Mouse (Mus musculus) C2C12 (cell line): ENCODE measurements around the gene Pdzd2. TPM values are rescaled to one million over a fixed set of nuclear protein-coding genes. Genes with fewer than 3 reads are reported as not detected.

Experiments used
- H3K27me3 ChIP-seq: one replicate; pipeline ENCODE4 v1.6.1; 2011; ENCODE audit not compliant: control insufficient read depth, insufficient read depth, insufficient read length
- H3K36me3 ChIP-seq: one replicate; pipeline ENCODE4 v1.6.1; 2011; ENCODE audit not compliant: control insufficient read depth, insufficient read depth
- H3K4me3 ChIP-seq: one replicate; pipeline ENCODE4 v1.5.1; 2011; ENCODE audit warnings: mild to moderate bottlenecking, control low read depth; ENCODE audit not compliant: poor library complexity, insufficient read depth, severe bottlenecking
- H3K79me2 ChIP-seq: one replicate; pipeline ENCODE4 v1.6.1; 2011; ENCODE audit not compliant: control insufficient read depth, insufficient read depth
- H3K79me3 ChIP-seq: one replicate; pipeline ENCODE4 v1.6.1; 2011; ENCODE audit warnings: low read depth, control low read depth
- H3ac ChIP-seq: one replicate; pipeline ENCODE3; 2011; ENCODE audit warnings: low read depth; ENCODE audit not compliant: control insufficient read depth, insufficient read length
- CEBPB ChIP-seq: IDR thresholded peaks from one replicate; pipeline ENCODE4 v1.6.1; 2011; ENCODE audit warnings: low read depth, mild to moderate bottlenecking, control low read depth, moderate library complexity
- CTCF ChIP-seq: IDR thresholded peaks from one replicate; pipeline ENCODE4 v1.5.1; 2011; ENCODE audit not compliant: control insufficient read depth, insufficient read depth, insufficient read length
- FOSL1 ChIP-seq: IDR thresholded peaks from one replicate; pipeline ENCODE4 v1.8.0; 2011; ENCODE audit warnings: mild to moderate bottlenecking, low read length; ENCODE audit not compliant: poor library complexity, insufficient read depth, severe bottlenecking
- MAX ChIP-seq: IDR thresholded peaks from one replicate; pipeline ENCODE4 v1.6.1; 2011; ENCODE audit warnings: mild to moderate bottlenecking, control low read depth
- MYOD1 ChIP-seq: IDR thresholded peaks from one replicate; pipeline ENCODE4 v1.6.1; 2011; ENCODE audit warnings: low read depth; ENCODE audit not compliant: control insufficient read depth, insufficient read length
- MYOG ChIP-seq: IDR thresholded peaks from one replicate; pipeline ENCODE4 v1.6.1; 2011; ENCODE audit not compliant: control insufficient read depth, insufficient read length; ENCODE audit errors: extremely low read depth
- USF1 ChIP-seq: IDR thresholded peaks from one replicate; pipeline ENCODE4 v1.6.1; 2011; ENCODE audit warnings: low read depth, mild to moderate bottlenecking, control low read depth, moderate library complexity
- polyA plus RNA-seq: library from polyadenylated mRNA; unstranded; fragments of >200 nt; fragmentation: generic; extraction: Trizol; gene quantifications from one replicate; pipeline ENCODE4 v1.2.1, GENCODE M21; 2012; ENCODE audit warnings: missing spikeins

Gene Pdzd2
- polyA plus RNA-seq, 1 experiment: 0.01 TPM

DNA sequence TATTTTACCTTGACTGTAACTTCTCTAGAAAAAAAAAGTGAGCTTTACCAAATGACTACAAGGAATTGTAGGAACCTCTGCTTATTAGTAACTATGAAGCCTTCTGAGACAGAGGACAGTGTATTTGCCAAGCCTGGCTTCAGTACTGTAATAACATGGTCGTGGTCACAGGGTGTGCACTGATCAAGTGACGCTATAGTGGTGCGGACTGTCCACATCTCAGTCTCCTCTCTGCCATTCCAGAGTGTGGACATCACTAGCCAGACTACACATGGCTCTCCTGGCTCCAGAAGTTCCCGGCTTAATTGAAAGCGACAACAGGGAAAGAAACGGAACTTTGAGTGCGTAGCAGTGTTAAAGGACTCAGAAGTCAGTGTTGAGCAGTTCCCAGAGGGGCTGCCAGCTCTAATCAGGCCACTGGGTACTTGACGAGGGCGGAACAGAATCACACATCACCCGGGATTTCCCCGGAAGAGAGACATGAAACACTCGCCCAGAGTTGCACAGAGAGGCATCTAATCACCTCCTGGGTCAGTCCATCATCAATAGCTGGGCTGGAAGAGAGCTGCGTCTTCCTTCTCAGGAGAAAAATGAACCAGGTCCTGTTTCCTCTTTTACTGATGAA, 237.7 kb downstream of the Pdzd2 start:
- H3K27me3 ChIP-seq: peaks cover 12% of the 10 kb centered on the region
- H3K79me2 ChIP-seq: no peaks in the 10 kb centered on the region
- no peaks in the 10 kb centered on the region for H3K79me3 ChIP-seq
- TF ChIP-seq FOSL1 (no peak), CTCF (no peak), CEBPB (no peak), USF1 (no peak), MAX (no peak), MYOD1 (no peak), MYOG (no peak)
- no peak overlapping the region for H3ac ChIP-seq
- H3K36me3 ChIP-seq: no peaks in the 10 kb centered on the region
- no peak overlapping the region for H3K4me3 ChIP-seq

DNA sequence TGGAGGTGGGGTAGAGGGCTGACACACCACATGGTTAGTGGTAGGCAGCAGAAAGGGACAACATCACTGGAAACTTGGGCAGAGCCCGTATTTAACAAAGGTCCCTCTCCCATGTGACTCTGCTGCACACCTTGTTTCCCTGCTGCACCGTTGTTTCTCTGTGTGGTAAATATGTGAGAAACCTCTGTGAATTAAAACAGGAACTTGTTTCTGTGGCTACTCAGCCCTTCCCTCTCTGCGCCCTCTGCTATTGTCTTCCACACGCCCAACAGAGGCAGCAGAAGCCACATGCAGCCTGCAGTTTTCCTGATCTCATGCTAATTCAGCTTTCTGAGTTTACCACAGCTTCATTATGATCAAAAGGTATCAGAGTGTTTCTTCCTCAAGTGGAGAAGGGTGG, 239.1 kb downstream of the Pdzd2 start:
- no peak overlapping the region for H3ac ChIP-seq
- H3K79me2 ChIP-seq: no peaks in the 10 kb centered on the region
- H3K27me3 ChIP-seq: peaks cover 12% of the 10 kb centered on the region
- H3K36me3 ChIP-seq: no peaks in the 10 kb centered on the region
- TF ChIP-seq CTCF (no peak), USF1 (no peak), MAX (no peak), CEBPB (no peak), MYOG (no peak), FOSL1 (no peak)
- no peak overlapping the region for H3K4me3 ChIP-seq
- H3K79me3 ChIP-seq: no peaks in the 10 kb centered on the region

DNA sequence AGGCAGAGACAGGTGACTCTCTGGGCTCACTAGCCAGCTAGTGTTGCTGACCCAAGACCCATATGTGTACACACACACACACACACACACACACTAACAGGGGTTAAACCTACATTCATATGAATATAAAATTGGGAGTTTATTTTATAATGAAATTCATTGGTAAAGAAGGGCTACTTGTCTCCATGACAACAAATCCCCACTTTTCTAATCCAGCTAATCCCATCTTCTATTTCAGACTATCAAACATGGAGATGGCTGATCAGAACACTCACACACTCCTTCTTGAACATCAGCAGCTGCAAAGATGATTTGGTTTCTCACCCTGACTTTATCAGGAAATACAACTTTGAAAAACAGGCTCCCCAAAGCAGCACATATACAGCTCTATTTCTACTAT, 245.6 kb downstream of the Pdzd2 start:
- no peaks in the 10 kb centered on the region for H3K79me3 ChIP-seq
- peaks cover 19% of the 10 kb centered on the region for H3K27me3 ChIP-seq
- no peak for TF ChIP-seq MYOD1
- TF ChIP-seq CTCF: no peak
- no peak for TF ChIP-seq FOSL1
- TF ChIP-seq USF1: no peak
- no peak for TF ChIP-seq MAX
- no peak for TF ChIP-seq MYOG
- TF ChIP-seq CEBPB: no peak

DNA sequence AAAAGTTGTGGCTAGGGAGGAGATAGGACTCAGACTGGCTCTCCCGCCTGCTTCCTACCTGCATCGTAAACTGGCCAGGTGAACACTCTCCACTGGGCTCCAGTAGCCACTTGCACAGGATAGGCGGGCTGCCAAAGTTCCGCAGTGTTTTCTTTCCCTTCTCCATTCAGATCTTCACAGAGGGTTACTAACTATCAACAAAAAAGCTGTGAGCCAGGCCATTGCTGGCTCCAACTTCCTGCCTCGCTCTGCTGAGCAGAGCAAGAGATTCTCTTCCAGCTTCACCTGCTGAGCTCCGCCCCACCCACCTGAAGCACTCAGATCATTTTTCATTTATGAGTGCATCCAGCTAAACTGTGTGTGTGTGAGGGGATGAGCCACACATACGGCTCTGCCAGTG, 246.5 kb downstream of the Pdzd2 start:
- H3K4me3 ChIP-seq: no peak overlapping the region
- H3ac ChIP-seq: no peak overlapping the region
- TF ChIP-seq MYOD1 (no peak), USF1 (no peak), CTCF (no peak), CEBPB (no peak), FOSL1 (no peak), MAX (no peak), MYOG (no peak)
- H3K79me3 ChIP-seq: no peaks in the 10 kb centered on the region
- no peaks in the 10 kb centered on the region for H3K79me2 ChIP-seq
- peaks cover 19% of the 10 kb centered on the region for H3K27me3 ChIP-seq
- no peaks in the 10 kb centered on the region for H3K36me3 ChIP-seq

More for the DNA sequence above, 245.6 kb downstream of the Pdzd2 start:
- Histone ChIP-seq H3ac (no peak overlapping the region), H3K36me3 (no peaks in the 10 kb centered on the region), H3K79me2 (no peaks in the 10 kb centered on the region), H3K4me3 (no peak overlapping the region)

DNA sequence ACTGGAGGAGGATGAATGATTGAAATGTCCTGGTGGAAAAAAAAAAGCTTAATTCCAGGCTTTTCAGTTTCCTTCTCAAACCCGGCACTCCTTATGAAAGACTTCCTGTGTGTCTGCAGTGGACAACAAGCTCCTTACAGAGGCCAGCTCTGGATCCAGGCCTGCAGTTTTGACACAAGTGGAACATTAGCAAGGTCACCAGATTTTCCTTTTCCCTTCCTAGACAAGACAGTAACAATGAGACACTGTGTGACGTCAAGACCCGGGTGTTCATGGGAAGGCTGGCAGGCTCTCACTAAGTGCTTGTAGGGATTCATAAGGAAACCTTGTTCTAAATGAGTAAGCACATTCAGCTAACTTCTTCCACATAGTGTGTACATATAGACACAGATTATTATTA, 248.8 kb downstream of the Pdzd2 start:
- H3K4me3 ChIP-seq: no peak overlapping the region
- no peaks in the 10 kb centered on the region for H3K79me3 ChIP-seq
- H3K79me2 ChIP-seq: no peaks in the 10 kb centered on the region
- H3K36me3 ChIP-seq: no peaks in the 10 kb centered on the region
- no peak overlapping the region for H3ac ChIP-seq
- peaks cover 19% of the 10 kb centered on the region for H3K27me3 ChIP-seq
- no peak for TF ChIP-seq MYOG
- no peak for TF ChIP-seq FOSL1
- TF ChIP-seq USF1: no peak
- TF ChIP-seq CTCF: no peak
- no peak for TF ChIP-seq MYOD1
- TF ChIP-seq MAX: no peak
- TF ChIP-seq CEBPB: no peak

DNA sequence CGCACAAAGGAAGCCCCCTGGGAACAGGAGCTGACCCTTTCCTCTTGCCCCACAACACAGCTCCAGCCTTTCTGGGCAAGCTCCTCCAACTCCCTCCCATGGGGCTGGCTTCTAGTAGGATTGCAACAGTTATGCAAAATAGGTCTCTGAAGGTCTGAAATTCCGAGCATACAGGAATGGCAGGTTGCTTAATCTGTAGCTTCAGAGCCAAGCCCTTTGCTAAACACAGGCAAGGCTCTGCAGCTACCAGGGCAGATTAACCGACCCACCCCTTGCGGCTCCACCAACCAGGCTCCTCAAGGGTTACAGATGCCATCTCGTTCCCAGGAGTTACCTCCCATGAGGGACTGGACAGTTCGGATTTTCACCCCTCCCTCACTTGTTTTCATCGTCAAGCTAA, 249.2 kb downstream of the Pdzd2 start:
- no peaks in the 10 kb centered on the region for H3K36me3 ChIP-seq
- H3K79me2 ChIP-seq: no peaks in the 10 kb centered on the region
- no peak for TF ChIP-seq USF1
- no peak for TF ChIP-seq MAX
- TF ChIP-seq CTCF: no peak
- TF ChIP-seq MYOG: no peak
- TF ChIP-seq CEBPB: no peak
- TF ChIP-seq FOSL1: no peak
- no peak for TF ChIP-seq MYOD1
- peaks cover 19% of the 10 kb centered on the region for H3K27me3 ChIP-seq
- H3K79me3 ChIP-seq: no peaks in the 10 kb centered on the region
- H3K4me3 ChIP-seq: no peak overlapping the region
- H3ac ChIP-seq: no peak overlapping the region
